8 mouse cellular contexts compared by ENCODE assay signal in the genomic region with DNA sequence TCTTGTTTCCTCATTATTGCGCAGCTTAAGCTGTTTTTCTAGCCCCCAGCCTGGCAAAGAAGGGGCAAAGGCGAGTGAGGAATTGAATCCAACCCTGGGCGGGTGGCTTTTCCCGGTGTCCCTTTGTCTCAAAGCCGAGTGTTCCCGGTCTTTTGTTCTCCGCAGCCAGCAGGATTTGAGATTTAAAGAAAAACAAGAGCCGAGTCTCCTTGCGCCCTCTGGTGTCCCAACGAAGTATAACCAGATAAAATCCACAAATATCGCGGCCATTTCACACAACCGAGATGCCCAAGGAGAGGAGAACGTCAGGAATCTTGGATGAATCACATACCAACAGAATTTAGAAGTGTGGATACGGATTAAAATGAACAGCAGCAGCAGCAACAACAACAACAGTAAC. TPM values are rescaled to one million over a fixed set of nuclear protein-coding genes. Genes with fewer than 3 reads are reported as not detected.
DNase-seq lines count a peak whose midpoint lies in the region; ATAC-seq lines count a peak whose summit lies in the region.

No protein-coding gene starts in this region.

- peak overlapping the region; percentile 55 for H3K4me2 ChIP-seq in hindbrain, embryonic 14.5 days (replicated peaks)

- no peaks in the 10 kb centered on the region for H3K27me3 ChIP-seq in hindbrain, embryonic 14.5 days (ENCODE audit: control insufficient read depth, insufficient read depth, low read length)

- peak overlapping the region; percentile 25 for H3K4me3 ChIP-seq in hindbrain, embryonic 14.5 days (replicated peaks; ENCODE audit: low read length)

- H3K36me3 ChIP-seq in hindbrain, embryonic 14.5 days (replicated peaks; ENCODE audit: control insufficient read depth, insufficient read depth) = no peaks in the 10 kb centered on the region

- peak overlapping the region; percentile 97 for H3K27ac ChIP-seq in hindbrain, embryonic 14.5 days

- DNase-seq in WW6 (ENCODE audit: low read depth, low spot score) = peak; percentile 71
- DNase-seq in cerebellum, postnatal 25 days = peak; percentile 87 to 89
- DNase-seq in frontal cortex, postnatal 25 days (ENCODE audit: low spot score in 2 of 2) = peak; percentile 76 to 83
- peak; percentile 97 for DNase-seq in hindbrain, embryonic 14.5 days (ENCODE audit: low spot score)
- DNase-seq in layer of hippocampus, postnatal 36 days = peak; percentile 78 to 84
- peak; percentile 89 for DNase-seq in lung, postnatal 25 days (ENCODE audit: low spot score)
- DNase-seq in retina, embryonic 14.5 days (ENCODE audit: low spot score) = peak; percentile 96
- DNase-seq in thymus, postnatal 4 days = peak; percentile 77

- under 1% methylated on average over 15 of the region's 15 CpGs for WGBS in hindbrain, embryonic 14.5 days

- peaks cover 16% of the 10 kb centered on the region for H3K4me1 ChIP-seq in hindbrain, embryonic 14.5 days (replicated peaks; ENCODE audit: control insufficient read depth, insufficient read depth, low read length)

- ATAC-seq in hindbrain, embryonic 14.5 days (ENCODE audit: low FRiP score) = peak; percentile 64; the same call in 1 of the 2 replicates

- no peaks in the 10 kb centered on the region for H3K9me3 ChIP-seq in hindbrain, embryonic 14.5 days (ENCODE audit: control insufficient read depth, low read length)

- H3K9ac ChIP-seq in hindbrain, embryonic 14.5 days = peak overlapping the region; percentile 81

RNA-seq across cellular contexts. Expression of gene Tmpo, which starts 6.8 kb away (rescaled TPM):
- 111 and 115 TPM in 2 replicates for polyA plus RNA-seq in hindbrain, embryonic 14.5 days (2014; fragmentation: Nextera tagmentation; extraction: Ambion mirVana)
- total RNA-seq in layer of hippocampus, postnatal 36 days (2021) = 10 to 100 TPM; 38.8 to 41.2 TPM

Comparison
In these comparisons a context has a peak if more than half of its experiments do, and no peak if none do; other contexts are left out.
1. Peak in every context shown above with its lines: DNase-seq, ATAC-seq, H3K4me3 ChIP-seq and H3K27ac ChIP-seq.